In the genomic region with DNA sequence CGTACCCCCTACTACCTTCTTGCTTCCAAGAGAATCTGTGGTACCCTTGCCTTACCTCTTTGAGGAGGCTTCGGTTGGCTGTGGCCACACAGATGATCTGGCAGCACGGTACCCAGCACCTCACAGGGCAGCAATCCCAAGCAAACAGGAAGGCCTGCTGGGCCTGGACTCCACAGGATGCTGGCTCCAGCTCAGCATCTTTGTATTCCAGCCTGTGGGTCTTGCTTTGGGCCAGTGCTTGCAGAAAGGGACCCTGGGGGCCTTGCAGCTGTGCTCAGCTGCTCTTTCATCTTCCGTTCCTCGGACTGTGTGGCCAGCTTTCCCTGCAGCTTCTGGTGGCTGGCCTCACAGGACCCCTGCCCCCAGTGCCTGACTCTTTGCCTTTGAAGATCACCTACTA, we compare ENCODE assay signal across 11 mouse cellular contexts. TPM values are rescaled to one million over a fixed set of nuclear protein-coding genes. Genes with fewer than 3 reads are reported as not detected.
DNase-seq lines count a peak whose midpoint lies in the region; ATAC-seq lines count a peak whose summit lies in the region.
"Had no signal": no experiment of that assay in that cellular context is flagged by ENCODE, and none has a peak within 500 bp of the region (broad histone marks: within the 10 kb centered on the region; RNA-seq: fewer than 3 reads in every experiment).

No protein-coding gene starts in this region.

- no peak for ATAC-seq in hindbrain, embryonic 13.5 days (ENCODE audit: low FRiP score)
- no peak for ATAC-seq in monocyte, adult 5-6 weeks (replicated peaks; ENCODE audit: insufficient number of reproducible peaks, low FRiP score, low TSS enrichment, poor library complexity, severe bottlenecking)

- H3K27ac ChIP-seq in hindbrain, embryonic 13.5 days = no peak overlapping the region
- H3K27ac ChIP-seq: hindbrain, embryonic 15.5 days; macrophage had no signal

- peaks cover 52% of the 10 kb centered on the region for H3K36me3 ChIP-seq in hindbrain, embryonic 13.5 days

- H3K4me2 ChIP-seq in hindbrain, embryonic 13.5 days = no peak overlapping the region
- H3K4me2 ChIP-seq: hindbrain, embryonic 15.5 days had no signal

- WGBS in hindbrain, embryonic 13.5 days = 35% methylated on average over 5 of the region's 5 CpGs

- peaks cover 45% of the 10 kb centered on the region for H3K4me1 ChIP-seq in hindbrain, embryonic 13.5 days (replicated peaks)

- H3K4me3 ChIP-seq in hindbrain, embryonic 13.5 days = no peak overlapping the region
- H3K4me3 ChIP-seq: hindbrain, embryonic 15.5 days had no signal

- DNase-seq in embryo, embryonic 11 days = peak; percentile 18
- DNase-seq in embryo, embryonic 9.5 days (ENCODE audit: extremely low spot score) = no peak
- DNase-seq in layer of hippocampus, postnatal 10 days (ENCODE audit: low spot score in 2 of 2) = peak; percentile 15 to 35
- no peak for DNase-seq in layer of hippocampus, adult 11-12 months (ENCODE audit: low spot score)
- peak; percentile 72 to 73 for DNase-seq in cerebellum, adult 18-20 months
- no peak for DNase-seq in thymus, postnatal 36 days

- no peaks in the 10 kb centered on the region for H3K9me3 ChIP-seq in hindbrain, embryonic 13.5 days
- H3K9me3 ChIP-seq: hindbrain, embryonic 15.5 days had no signal

- H3K27me3 ChIP-seq in hindbrain, embryonic 13.5 days = no peaks in the 10 kb centered on the region
- H3K27me3 ChIP-seq: hindbrain, embryonic 15.5 days had no signal

- H3K9ac ChIP-seq in hindbrain, embryonic 13.5 days = 0 out of 2 replicates have a peak overlapping the region, but pooled peaks have one; percentile 24
- H3K9ac ChIP-seq: hindbrain, embryonic 15.5 days had no signal

RNA-seq across cellular contexts. Expression of gene Fam131a, which starts 7.0 kb away (rescaled TPM):
- 100 to 1,000 TPM; 298 to 325 TPM for total RNA-seq in layer of hippocampus, postnatal 10 days (2021)
- 32.7 and 35.1 TPM in 2 replicates for polyA plus RNA-seq in hindbrain, embryonic 13.5 days (2015; fragmentation: Nextera tagmentation; extraction: Ambion mirVana)
- total RNA-seq in monocyte, adult 5-6 weeks (2017) = 1.8 to 5.8 TPM (median 3.5 TPM) in 3 replicates
- total RNA-seq: granulocyte monocyte progenitor cell, adult 5-6 weeks had no signal

RNA-seq across cellular contexts. Expression of gene Polr2h, which starts 17.4 kb away (rescaled TPM):
- total RNA-seq in layer of hippocampus, postnatal 10 days (2021) = 10 to 100 TPM; 23.2 to 27.7 TPM
- 83.5 and 93.7 TPM in 2 replicates for polyA plus RNA-seq in hindbrain, embryonic 13.5 days (2015; fragmentation: Nextera tagmentation; extraction: Ambion mirVana)
- total RNA-seq in monocyte, adult 5-6 weeks (2017) = 20.0 to 31.9 TPM (median 24.4 TPM) in 3 replicates

RNA-seq across cellular contexts. Expression of gene Clcn2, which starts 17.5 kb away (rescaled TPM):
- 10 to 100 TPM; 41.4 to 50.7 TPM for total RNA-seq in layer of hippocampus, postnatal 10 days (2021)
- 30.2 and 31.1 TPM in 2 replicates for polyA plus RNA-seq in hindbrain, embryonic 13.5 days (2015; fragmentation: Nextera tagmentation; extraction: Ambion mirVana)
- 0.68 TPM in 1 of 3 replicates, not detected in the others for total RNA-seq in monocyte, adult 5-6 weeks (2017)

RNA-seq across cellular contexts. Expression of gene Eif4g1, which starts 31.9 kb away (rescaled TPM):
- total RNA-seq in layer of hippocampus, postnatal 10 days (2021) = 100 to 1,000 TPM; 349 to 379 TPM
- polyA plus RNA-seq in hindbrain, embryonic 13.5 days (2015; fragmentation: Nextera tagmentation; extraction: Ambion mirVana) = 150 and 151 TPM in 2 replicates
- 140 to 207 TPM (median 147 TPM) in 3 replicates for total RNA-seq in monocyte, adult 5-6 weeks (2017)

RNA-seq across cellular contexts. Expression of gene Chrd, which starts 32.9 kb away (rescaled TPM):
- total RNA-seq in layer of hippocampus, postnatal 10 days (2021) = 10 to 100 TPM; 25.1 TPM
- polyA plus RNA-seq in hindbrain, embryonic 13.5 days (2015; fragmentation: Nextera tagmentation; extraction: Ambion mirVana) = 5.7 and 6.4 TPM in 2 replicates
- not detected in 3 replicates for total RNA-seq in monocyte, adult 5-6 weeks (2017)
- total RNA-seq: granulocyte monocyte progenitor cell, adult 5-6 weeks had no signal
- polyA plus RNA-seq: macrophage had no signal

Comparison
In these comparisons a context has a peak if more than half of its experiments do, and no peak if none do; other contexts are left out.
1. DNase-seq: peak in embryo, embryonic 11 days (single experiment), layer of hippocampus, postnatal 10 days (2 of 2) and cerebellum, adult 18-20 months (2 of 2); none in embryo, embryonic 9.5 days (single experiment), layer of hippocampus, adult 11-12 months (single experiment) and thymus, postnatal 36 days (0 of 2).
2. RNA of gene Fam131a, which starts 7.0 kb away (total RNA-seq): 298 to 325 TPM in layer of hippocampus, postnatal 10 days; 1.8 to 5.8 TPM in monocyte, adult 5-6 weeks; every median in the first group is over 10 times any median in the second.
3. RNA of gene Clcn2, which starts 17.5 kb away (total RNA-seq): 41.4 to 50.7 TPM in layer of hippocampus, postnatal 10 days; 0.68 TPM in monocyte, adult 5-6 weeks; every median in the first group is over 10 times any median in the second.